Mouse (Mus musculus) stomach, embryonic 15.5 days (tissue): Measurements from ENCODE around the gene Dip2c. TPM values are rescaled to one million over a fixed set of nuclear protein-coding genes. Genes with fewer than 3 reads are reported as not detected.

Experiments used
- ATAC-seq: fragments of 200-750 bp; cut with Nextera tagmentation; 2 replicates; pipeline ENCODE4 v1.8.0; 2017; ENCODE audit warnings: low read depth, moderate number of reproducible peaks, moderate TSS enrichment; ENCODE audit not compliant: insufficient read depth, low FRiP score
- H3K27ac ChIP-seq: fragments of 300-500 bp; sonication (generic); 2 replicates; pipeline ENCODE4 v1.5.1; 2015; ENCODE audit warnings: mild to moderate bottlenecking, inconsistent platforms
- H3K27me3 ChIP-seq: fragments of 300-500 bp; sonication (generic); replicated peaks from 2 replicates; pipeline ENCODE4 v1.6.1; 2015; ENCODE audit warnings: inconsistent platforms
- H3K36me3 ChIP-seq: fragments of 300-500 bp; sonication (generic); 2 replicates; pipeline ENCODE4 v1.6.1; 2015; ENCODE audit warnings: inconsistent platforms
- H3K4me1 ChIP-seq: fragments of 300-500 bp; sonication (generic); 2 replicates; pipeline ENCODE4 v1.6.1; 2015; ENCODE audit warnings: inconsistent platforms
- H3K4me2 ChIP-seq: fragments of 300-500 bp; sonication (generic); 2 replicates; pipeline ENCODE4 v1.6.1; 2015; ENCODE audit warnings: mild to moderate bottlenecking, inconsistent platforms
- H3K4me3 ChIP-seq: fragments of 300-500 bp; sonication (generic); replicated peaks from 2 replicates; pipeline ENCODE4 v1.5.1; 2015; ENCODE audit warnings: inconsistent platforms
- H3K9ac ChIP-seq: fragments of 300-500 bp; sonication (generic); 2 replicates; pipeline ENCODE4 v1.6.1; 2015; ENCODE audit warnings: inconsistent platforms
- H3K9me3 ChIP-seq: fragments of 300-500 bp; sonication (generic); 2 replicates; pipeline ENCODE4 v1.6.1; 2016; ENCODE audit warnings: inconsistent platforms
- WGBS: fragments of 180-500 bp; shearing (Covaris S2); methylation state at CpG from one replicate; pipeline ENCODE4 v1.1.7; 2015; 5-methylcytosine and 5-hydroxymethylcytosine counted together
- polyA plus RNA-seq: library from polyadenylated mRNA; unstranded; fragments of >200 nt; fragmentation: Nextera tagmentation; extraction: Ambion mirVana; gene quantifications from 2 replicates; pipeline ENCODE4 v1.2.1, GENCODE M21; 2015

The Dip2c gene
- polyA plus RNA-seq, 1 experiment from 2014 or later, result 4.7 TPM

DNA sequence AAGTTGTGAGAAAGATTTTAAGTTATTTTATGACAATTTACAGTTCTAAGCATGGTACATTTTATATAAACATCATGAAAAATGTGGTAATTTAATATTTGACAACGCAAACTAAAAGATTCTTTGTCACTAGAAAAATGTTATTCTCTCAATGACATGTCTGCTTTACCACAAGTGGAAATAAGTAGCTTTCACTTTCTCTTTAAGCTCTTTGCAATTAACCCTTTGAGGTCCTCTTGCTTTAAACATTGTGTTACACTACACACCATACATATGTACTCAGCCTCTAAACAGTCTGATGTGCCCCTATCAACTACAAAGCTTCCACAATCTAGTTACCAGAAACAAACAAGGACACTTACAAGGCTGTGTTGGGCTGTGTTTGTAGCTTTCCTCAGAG is 153.6 kb downstream of the Dip2c start:
- H3K4me1 ChIP-seq, result no peaks in the 10 kb centered on the region
- no peak overlapping the region for H3K4me2 ChIP-seq
- no peak overlapping the region for H3K9ac ChIP-seq
- WGBS, result 44% methylated on average over 1 of the region's 1 CpGs
- H3K27ac ChIP-seq, result no peak overlapping the region
- H3K27me3 ChIP-seq, result no peaks in the 10 kb centered on the region
- no peaks in the 10 kb centered on the region for H3K36me3 ChIP-seq
- ATAC-seq, result no peak
- H3K9me3 ChIP-seq, result no peaks in the 10 kb centered on the region
- H3K4me3 ChIP-seq, result no peak overlapping the region

DNA sequence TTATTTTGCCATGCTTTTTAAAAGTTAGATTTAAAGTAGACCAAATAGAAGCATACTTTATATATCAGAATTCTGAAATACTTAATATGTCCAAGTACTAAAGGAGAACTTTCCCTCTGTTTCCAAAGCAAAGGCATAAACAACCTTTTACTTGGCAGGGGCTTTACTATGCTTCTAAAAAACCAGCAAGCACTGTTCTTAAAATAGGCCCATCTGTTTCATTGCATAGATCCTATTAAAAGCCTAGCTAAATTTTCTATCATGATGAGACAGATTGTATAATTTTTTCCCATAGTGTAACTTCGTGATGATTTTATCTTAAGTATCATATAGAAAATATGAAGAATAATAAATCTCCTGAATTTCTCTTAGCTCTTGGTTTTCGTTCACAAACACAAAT is 154.4 kb downstream of the Dip2c start:
- Histone ChIP-seq H3K9ac (no peak overlapping the region), H3K4me1 (no peaks in the 10 kb centered on the region), H3K27me3 (no peaks in the 10 kb centered on the region), H3K27ac (no peak overlapping the region), H3K9me3 (no peaks in the 10 kb centered on the region), H3K4me3 (no peak overlapping the region), H3K4me2 (no peak overlapping the region), H3K36me3 (no peaks in the 10 kb centered on the region)
- WGBS, result 78% methylated on average over 2 of the region's 2 CpGs
- ATAC-seq, result no peak

DNA sequence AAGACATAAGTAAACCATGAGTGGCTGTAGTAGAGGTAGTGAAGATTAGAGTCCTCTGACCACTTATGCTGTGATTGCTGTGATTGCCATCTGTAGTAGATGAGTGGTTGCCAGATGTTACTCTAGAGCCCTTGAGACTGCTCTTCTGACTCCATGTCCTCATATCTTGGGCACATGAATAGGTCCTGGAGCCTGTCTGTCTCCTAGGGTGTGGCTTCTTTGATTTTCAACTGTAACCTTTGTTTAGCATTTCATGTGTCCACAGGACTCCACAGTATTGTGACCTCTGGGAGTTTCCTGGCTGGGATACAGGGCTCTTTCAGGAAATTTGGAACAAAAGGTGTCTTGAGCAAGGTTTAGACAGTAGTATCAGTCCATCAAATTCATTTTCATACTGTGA is 155.1 kb downstream of the Dip2c start:
- Histone ChIP-seq H3K9me3 (no peaks in the 10 kb centered on the region), H3K4me3 (no peak overlapping the region), H3K4me2 (no peak overlapping the region), H3K4me1 (no peaks in the 10 kb centered on the region), H3K36me3 (no peaks in the 10 kb centered on the region), H3K27ac (no peak overlapping the region), H3K9ac (no peak overlapping the region), H3K27me3 (no peaks in the 10 kb centered on the region)
- ATAC-seq, result no peak

DNA sequence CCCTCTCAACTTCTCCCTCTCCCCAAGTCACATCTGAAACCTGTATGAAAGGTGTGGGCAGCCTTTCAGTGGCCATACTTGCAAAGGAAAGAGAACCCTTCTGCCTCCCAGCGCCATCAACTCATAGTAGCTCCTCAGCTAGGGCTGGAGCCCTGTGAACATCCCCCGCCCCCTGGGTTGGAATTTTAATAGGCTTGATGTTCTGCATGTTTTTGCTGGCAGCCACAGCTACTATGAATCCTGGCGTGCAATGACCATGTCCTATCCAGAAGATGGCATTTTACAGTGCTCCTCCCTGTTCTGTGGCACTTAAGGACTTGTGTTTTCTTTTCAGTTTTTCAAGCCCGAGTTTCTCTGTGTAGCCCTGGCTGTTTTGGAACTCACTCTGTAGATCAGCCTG is 166.7 kb downstream of the Dip2c start:
- WGBS, result 75% methylated on average over 4 of the region's 4 CpGs
- H3K9me3 ChIP-seq, result 0 out of 2 replicates have a peak, but pooled peaks cover 5% of the 10 kb centered on the region
- no peaks in the 10 kb centered on the region for H3K27me3 ChIP-seq
- H3K27ac ChIP-seq, result no peak overlapping the region
- H3K36me3 ChIP-seq, result no peaks in the 10 kb centered on the region
- H3K4me2 ChIP-seq, result no peak overlapping the region
- H3K4me3 ChIP-seq, result no peak overlapping the region
- H3K9ac ChIP-seq, result no peak overlapping the region
- H3K4me1 ChIP-seq, result no peaks in the 10 kb centered on the region
- ATAC-seq, result no peak

DNA sequence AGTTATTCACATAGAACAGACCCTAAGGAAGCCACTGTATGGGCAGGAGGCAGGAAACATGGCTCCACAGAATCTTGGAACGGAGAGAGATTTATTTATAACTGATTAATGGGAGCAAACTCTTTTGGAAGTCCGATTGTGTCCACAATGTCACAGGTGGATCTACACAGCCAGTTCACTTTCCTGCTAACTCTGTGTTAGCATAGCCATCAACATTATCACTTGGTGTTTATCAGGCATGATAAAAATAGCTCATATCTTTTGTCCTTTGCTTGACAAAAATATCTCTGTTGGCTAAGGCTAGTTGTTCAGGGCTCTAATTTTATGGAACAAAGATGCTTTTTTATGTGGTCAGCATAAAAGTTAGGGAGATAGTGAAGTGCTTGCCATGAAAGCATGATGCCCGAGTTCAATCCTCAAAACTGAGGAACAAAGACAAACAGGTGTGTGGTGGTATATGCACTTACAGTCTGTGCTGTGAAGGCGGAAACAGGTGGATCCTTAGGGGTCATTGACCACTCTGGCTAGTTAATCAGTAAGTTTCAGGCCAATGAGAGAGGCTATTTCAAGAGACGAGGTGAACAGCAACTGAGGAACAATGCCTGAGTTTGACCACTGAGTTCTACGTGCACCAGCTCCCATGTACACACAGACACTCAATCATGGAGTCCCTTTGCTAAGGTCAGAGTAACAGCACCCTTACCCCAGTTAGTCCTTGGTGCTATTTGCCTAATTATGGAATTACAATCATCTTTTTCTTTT is 169.4 kb downstream of the Dip2c start:
- Histone ChIP-seq H3K36me3 (no peaks in the 10 kb centered on the region), H3K4me1 (no peaks in the 10 kb centered on the region), H3K27me3 (no peaks in the 10 kb centered on the region), H3K4me2 (no peak overlapping the region), H3K9ac (no peak overlapping the region), H3K9me3 (0 out of 2 replicates have a peak, but pooled peaks cover 3% of the 10 kb centered on the region), H3K27ac (no peak overlapping the region), H3K4me3 (no peak overlapping the region)
- 60% methylated on average over 6 of the region's 6 CpGs for WGBS
- ATAC-seq, result peak; percentile 72

DNA sequence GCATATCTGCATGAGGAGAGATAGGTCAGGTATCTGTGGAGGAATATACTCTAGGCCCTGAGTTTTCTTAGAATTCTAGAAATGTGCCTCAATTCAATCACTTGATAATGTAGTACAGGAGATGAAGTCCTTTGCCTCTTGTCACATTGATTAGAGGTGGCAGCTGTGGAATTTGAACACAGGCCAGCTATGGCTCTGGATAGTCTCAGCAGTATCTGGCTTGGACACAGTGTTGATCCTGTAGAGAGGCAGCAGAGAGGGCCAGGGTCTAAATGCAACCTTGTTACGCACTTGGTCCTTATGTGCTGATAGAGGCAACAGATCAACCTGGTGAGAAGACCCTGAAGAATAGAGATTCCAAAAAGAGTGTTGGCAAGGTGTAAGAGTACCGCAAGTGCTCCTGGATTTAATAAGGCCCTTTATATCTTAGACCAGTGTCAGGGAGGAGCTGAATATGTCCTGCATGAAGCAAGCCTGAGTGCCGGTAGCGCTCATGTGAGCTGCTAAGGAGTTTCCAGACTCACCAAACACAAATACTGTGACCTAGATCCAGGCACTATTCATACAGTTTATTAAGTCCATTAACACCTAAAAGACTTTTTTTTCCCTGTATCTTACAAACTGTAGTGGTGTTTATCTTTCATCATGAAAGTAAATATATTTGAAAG is 170.3 kb downstream of the Dip2c start:
- ATAC-seq, result 0 out of 2 replicates have a peak, but pooled peaks have one; percentile 4
- H3K27ac ChIP-seq, result no peak overlapping the region

DNA sequence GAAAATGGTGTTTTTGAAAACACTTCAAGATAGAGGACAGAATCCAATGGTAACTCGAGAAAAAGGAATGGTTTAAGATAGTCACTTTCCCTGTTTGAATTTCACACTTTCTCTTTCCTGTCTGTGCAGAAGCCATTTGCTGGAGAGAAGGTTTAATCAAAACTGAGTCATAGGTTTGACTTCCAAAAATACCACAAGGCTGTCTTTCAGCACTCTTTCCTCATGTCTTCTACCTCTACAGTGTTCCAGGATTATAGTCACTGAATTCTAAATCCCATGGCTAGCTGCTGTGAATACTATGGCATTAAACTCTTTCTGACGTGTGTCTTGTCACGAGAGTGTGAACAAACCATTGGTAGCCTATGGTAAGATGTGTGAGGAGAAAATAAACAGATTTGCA is 173.9 kb downstream of the Dip2c start:
- H3K4me1 ChIP-seq, result no peaks in the 10 kb centered on the region; the same call in 1 of the 2 replicates
- no peaks in the 10 kb centered on the region for H3K9me3 ChIP-seq
- H3K4me2 ChIP-seq, result no peak overlapping the region
- no peak overlapping the region for H3K4me3 ChIP-seq
- ATAC-seq, result no peak
- WGBS, result 70% methylated on average over 3 of the region's 3 CpGs
- H3K27ac ChIP-seq, result no peak overlapping the region
- H3K27me3 ChIP-seq, result no peaks in the 10 kb centered on the region
- no peak overlapping the region for H3K9ac ChIP-seq
- no peaks in the 10 kb centered on the region for H3K36me3 ChIP-seq

More for the DNA sequence above, 170.3 kb downstream of the Dip2c start:
- Histone ChIP-seq H3K4me1 (no peaks in the 10 kb centered on the region; the same call in 1 of the 2 replicates), H3K9me3 (no peaks in the 10 kb centered on the region), H3K27me3 (no peaks in the 10 kb centered on the region), H3K9ac (no peak overlapping the region), H3K36me3 (no peaks in the 10 kb centered on the region), H3K4me2 (no peak overlapping the region), H3K4me3 (no peak overlapping the region)
- 66% methylated on average over 4 of the region's 4 CpGs for WGBS

DNA sequence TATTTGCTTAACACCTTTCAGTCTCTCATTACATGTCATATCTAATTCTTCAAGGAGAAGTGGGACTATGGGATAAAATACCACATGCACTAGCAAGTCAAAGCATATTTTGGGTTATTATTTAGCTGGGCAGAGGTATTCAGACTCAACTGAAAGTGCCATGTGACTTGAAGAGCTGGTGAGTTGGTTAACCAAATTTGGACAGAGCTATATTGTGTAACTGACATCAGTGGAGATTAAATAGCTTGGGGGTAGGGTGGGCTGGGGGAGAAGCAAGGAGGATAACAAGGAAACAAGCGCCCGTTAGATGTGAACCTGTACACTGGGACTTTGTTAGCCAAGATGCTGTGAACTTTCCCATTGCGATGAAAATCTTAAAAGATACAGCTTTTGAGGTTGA is 175.6 kb downstream of the Dip2c start:
- 84% methylated on average over 3 of the region's 3 CpGs for WGBS
- ATAC-seq, result no peak
- H3K27ac ChIP-seq, result no peak overlapping the region

DNA sequence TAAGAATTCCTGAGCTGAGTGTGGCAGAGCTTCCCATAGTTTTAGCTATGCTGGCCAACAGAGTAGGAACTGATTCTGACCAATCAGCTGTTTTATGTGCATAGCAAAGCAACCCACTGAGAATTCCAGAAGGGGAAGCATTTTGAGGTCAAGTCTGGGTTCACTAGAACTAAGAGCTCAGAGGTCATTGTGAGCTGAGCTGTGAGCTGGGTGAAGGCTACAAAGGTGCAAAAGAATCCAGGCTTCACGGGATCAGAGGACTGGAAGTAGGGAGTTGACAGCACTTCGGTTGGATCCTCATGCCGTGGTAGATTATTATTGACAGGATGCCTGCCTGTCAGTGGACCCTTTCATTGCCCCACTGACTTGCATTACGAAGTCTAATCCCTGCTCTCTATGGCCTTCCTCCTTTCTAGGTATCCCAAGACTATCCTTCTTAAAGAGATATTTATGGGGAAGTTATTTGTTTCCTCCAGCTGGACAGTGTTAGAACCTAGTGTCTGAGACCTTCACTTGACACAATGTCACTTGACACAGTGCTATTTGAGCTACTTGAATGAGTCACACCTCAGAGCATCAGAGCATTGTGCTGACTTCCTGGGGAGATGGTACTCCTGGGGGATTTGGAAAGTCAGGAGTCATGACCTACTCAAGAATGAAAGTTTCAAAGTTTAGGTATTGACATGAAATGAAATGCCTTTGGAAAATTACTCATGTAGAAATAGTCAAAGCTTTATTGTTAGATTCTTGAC is 178.3 kb downstream of the Dip2c start:
- Histone ChIP-seq H3K27me3 (no peaks in the 10 kb centered on the region), H3K4me1 (no peaks in the 10 kb centered on the region; the same call in 1 of the 2 replicates), H3K27ac (no peak overlapping the region), H3K36me3 (no peaks in the 10 kb centered on the region), H3K9ac (no peak overlapping the region), H3K9me3 (no peaks in the 10 kb centered on the region), H3K4me2 (no peak overlapping the region), H3K4me3 (no peak overlapping the region)
- WGBS, result 70% methylated on average over 4 of the region's 4 CpGs
- no peak for ATAC-seq

More for the DNA sequence above, 175.6 kb downstream of the Dip2c start:
- Histone ChIP-seq H3K36me3 (no peaks in the 10 kb centered on the region), H3K9ac (no peak overlapping the region), H3K4me1 (no peaks in the 10 kb centered on the region; the same call in 1 of the 2 replicates), H3K4me3 (no peak overlapping the region), H3K27me3 (no peaks in the 10 kb centered on the region), H3K9me3 (no peaks in the 10 kb centered on the region), H3K4me2 (no peak overlapping the region)

DNA sequence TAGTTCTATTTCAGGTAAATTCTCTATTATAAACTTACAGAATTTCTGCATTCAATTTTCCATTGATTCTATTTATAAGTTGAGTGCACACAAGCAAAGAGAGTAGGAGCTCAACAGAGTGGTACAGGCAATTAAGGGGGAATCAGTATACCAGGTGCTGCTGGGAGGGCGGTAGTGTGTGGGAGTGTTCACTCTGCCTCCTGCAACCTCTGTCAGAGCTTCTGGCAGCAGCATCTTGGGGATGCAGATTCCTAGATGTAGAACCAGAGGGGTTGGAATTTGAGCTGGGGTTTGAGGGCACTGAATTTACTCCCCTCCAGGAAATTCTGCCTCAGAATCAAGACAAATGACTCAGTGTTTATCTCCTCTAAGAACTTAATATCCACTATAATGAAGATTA is 179.7 kb downstream of the Dip2c start:
- Histone ChIP-seq H3K9ac (no peak overlapping the region), H3K4me3 (no peak overlapping the region), H3K4me2 (no peak overlapping the region), H3K36me3 (no peaks in the 10 kb centered on the region), H3K9me3 (no peaks in the 10 kb centered on the region), H3K27ac (no peak overlapping the region), H3K4me1 (no peaks in the 10 kb centered on the region; the same call in 1 of the 2 replicates), H3K27me3 (no peaks in the 10 kb centered on the region)
- WGBS, result 60% methylated on average over 1 of the region's 1 CpGs
- ATAC-seq, result no peak

DNA sequence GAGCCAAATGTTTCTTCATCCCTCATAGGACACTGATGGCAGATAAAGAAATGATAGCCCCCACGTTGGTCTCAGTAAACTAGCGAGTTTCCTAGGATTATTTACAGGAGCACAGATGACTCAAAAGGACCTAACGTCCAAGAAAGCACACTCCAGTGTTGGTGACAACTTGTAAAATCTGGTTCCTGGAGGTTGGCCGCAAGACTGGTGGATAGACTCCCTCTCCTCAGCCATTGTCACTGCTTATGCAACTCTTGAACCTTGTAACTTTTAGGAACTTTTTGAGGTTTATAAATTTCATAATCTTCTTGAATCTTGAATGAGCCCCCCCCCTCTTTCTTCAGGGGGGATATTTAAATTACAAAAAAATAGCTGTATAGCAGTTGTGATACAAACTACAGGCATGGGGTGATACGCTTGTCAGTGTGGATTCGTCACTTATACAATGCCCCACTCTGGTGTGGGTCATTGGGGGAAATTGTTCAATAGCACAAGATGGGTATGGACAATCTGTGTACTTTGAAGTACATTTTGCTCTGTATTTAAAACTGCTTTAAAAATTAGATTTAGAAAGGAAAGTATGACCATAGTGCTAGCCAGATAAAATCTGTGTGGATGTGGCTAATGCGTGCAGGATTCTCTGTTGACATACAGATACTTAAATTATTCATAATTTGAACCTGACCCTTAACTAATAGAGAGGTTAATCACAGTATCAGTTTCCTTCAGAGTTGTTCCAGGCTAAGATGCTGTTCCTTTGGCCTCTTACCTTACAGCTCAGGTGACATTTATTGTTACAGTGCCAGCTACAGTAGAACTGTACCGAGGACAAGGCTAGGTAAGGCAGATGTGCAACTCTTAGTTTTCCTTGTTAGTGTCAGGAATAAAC is 181.3 kb downstream of the Dip2c start:
- WGBS, result 86% methylated on average over 8 of the region's 8 CpGs

More for the DNA sequence above, 181.3 kb downstream of the Dip2c start:
- Histone ChIP-seq H3K9ac (no peak overlapping the region), H3K36me3 (no peaks in the 10 kb centered on the region), H3K9me3 (no peaks in the 10 kb centered on the region), H3K4me1 (no peaks in the 10 kb centered on the region), H3K27ac (no peak overlapping the region), H3K27me3 (no peaks in the 10 kb centered on the region), H3K4me2 (no peak overlapping the region), H3K4me3 (no peak overlapping the region)
- no peak for ATAC-seq
